Mouse (Mus musculus) erythroid progenitor cell, adult 5-6 weeks (primary cell): ENCODE results near the gene Nfe2l1. TPM values are rescaled to one million over a fixed set of nuclear protein-coding genes. Genes with fewer than 3 reads are reported as not detected.

Experiments used
- total RNA-seq, 2 experiments: library from RNA; stranded (forward) in 1 of 2; stranded (reverse) in 1 of 2; fragments of 150-400 nt in 1 of 2; fragments of 186-747, 209-891 nt in 1 of 2; gene quantifications; 2 replicates each; pipeline versions ENCODE4 v1.2.3 to v1.2.4; 2015 to 2017; ENCODE audit warnings: low replicate concordance in 2 of 2

Nfe2l1 gene
- total RNA-seq, 2 experiments from 2014 or later = 34.4 to 37.4 TPM

Other genes with a start within 250 kb of the Nfe2l1 start
- 14.4 and 31.9 TPM in 2 replicates for gene Snx11, start 52.4 kb downstream of the Nfe2l1 start, total RNA-seq (2015; ENCODE audit: low replicate concordance)
- gene Snx11, start 52.4 kb downstream of the Nfe2l1 start, total RNA-seq (2017; ENCODE audit: low replicate concordance) = 36.2 and 49.7 TPM in 2 replicates
- 41.5 and 60.9 TPM in 2 replicates for gene Cbx1, start 40.8 kb downstream of the Nfe2l1 start, total RNA-seq (2015; ENCODE audit: low replicate concordance)
- gene Cbx1, start 40.8 kb downstream of the Nfe2l1 start, total RNA-seq (2017; ENCODE audit: low replicate concordance) = 60.8 and 75.6 TPM in 2 replicates
- not detected in 2 replicates for gene Copz2, start 19.9 kb upstream of the Nfe2l1 start, total RNA-seq (2015; ENCODE audit: low replicate concordance)
- not detected in 2 replicates for gene Copz2, start 19.9 kb upstream of the Nfe2l1 start, total RNA-seq (2017; ENCODE audit: low replicate concordance)
- 7.9 and 9.6 TPM in 2 replicates for gene Cdk5rap3, start 86.5 kb upstream of the Nfe2l1 start, total RNA-seq (2015; ENCODE audit: low replicate concordance)
- 21.6 and 25.2 TPM in 2 replicates for gene Cdk5rap3, start 86.5 kb upstream of the Nfe2l1 start, total RNA-seq (2017; ENCODE audit: low replicate concordance)
- not detected in 2 replicates for gene Prr15l, start 98.1 kb upstream of the Nfe2l1 start, total RNA-seq (2015; ENCODE audit: low replicate concordance)
- 0.26 TPM in 1 of 2 replicates, not detected in the other for gene Prr15l, start 98.1 kb upstream of the Nfe2l1 start, total RNA-seq (2017; ENCODE audit: low replicate concordance)
- 57.0 and 70.6 TPM in 2 replicates for gene Pnpo, start 114.0 kb upstream of the Nfe2l1 start, total RNA-seq (2015; ENCODE audit: low replicate concordance)
- 74.7 and 92.1 TPM in 2 replicates for gene Pnpo, start 114.0 kb upstream of the Nfe2l1 start, total RNA-seq (2017; ENCODE audit: low replicate concordance)
- 52.4 and 62.0 TPM in 2 replicates for gene Sp2, start 153.0 kb upstream of the Nfe2l1 start, total RNA-seq (2015; ENCODE audit: low replicate concordance)
- 13.1 and 27.8 TPM in 2 replicates for gene Sp2, start 153.0 kb upstream of the Nfe2l1 start, total RNA-seq (2017; ENCODE audit: low replicate concordance)
- not detected in 2 replicates for gene Sp6, start 183.4 kb upstream of the Nfe2l1 start, total RNA-seq (2015; ENCODE audit: low replicate concordance)
- gene Sp6, start 183.4 kb upstream of the Nfe2l1 start, total RNA-seq (2017; ENCODE audit: low replicate concordance) = not detected in 2 replicates
- gene Scrn2, start 200.0 kb upstream of the Nfe2l1 start, total RNA-seq (2015; ENCODE audit: low replicate concordance) = not detected in 2 replicates
- gene Scrn2, start 200.0 kb upstream of the Nfe2l1 start, total RNA-seq (2017; ENCODE audit: low replicate concordance) = not detected in 2 replicates
- not detected in 2 replicates for gene Lrrc46, start 211.4 kb upstream of the Nfe2l1 start, total RNA-seq (2015; ENCODE audit: low replicate concordance)
- gene Lrrc46, start 211.4 kb upstream of the Nfe2l1 start, total RNA-seq (2017; ENCODE audit: low replicate concordance) = not detected in 2 replicates
- 5.0 and 15.5 TPM in 2 replicates for gene Mrpl10, start 211.6 kb upstream of the Nfe2l1 start, total RNA-seq (2015; ENCODE audit: low replicate concordance)
- gene Mrpl10, start 211.6 kb upstream of the Nfe2l1 start, total RNA-seq (2017; ENCODE audit: low replicate concordance) = 4.6 and 5.3 TPM in 2 replicates
- 1.3 and 2.9 TPM in 2 replicates for gene Osbpl7, start 220.7 kb upstream of the Nfe2l1 start, total RNA-seq (2015; ENCODE audit: low replicate concordance)
- 1.4 and 22.7 TPM in 2 replicates for gene Osbpl7, start 220.7 kb upstream of the Nfe2l1 start, total RNA-seq (2017; ENCODE audit: low replicate concordance)